Mouse (Mus musculus) adrenal gland, postnatal 25 days (tissue): Measurements from ENCODE around the gene Skiv2l. TPM values are rescaled to one million over a fixed set of nuclear protein-coding genes. Genes with fewer than 3 reads are reported as not detected.

Experiments
- DNase-seq: peaks from one replicate; pipeline ENCODE4 v3.0.0; 2021; ENCODE audit warnings: mixed read lengths
- long read RNA-seq: library from polyadenylated mRNA; stranded (forward); transcript quantifications from one replicate; pipeline ENCODE4 v2.0.0, GENCODE M21; 2021
- total RNA-seq: library from RNA; stranded (reverse); gene quantifications from 2 replicates; pipeline ENCODE4 v1.2.3, GENCODE M21; 2021

The Skiv2l gene
- 69.2 and 79.3 TPM in 2 replicates for total RNA-seq
- long read RNA-seq, transcript Skiv2l-201 (28 exons, 3,951 nt): major isoform, 36 of 131 reads
- long read RNA-seq, partial matches to known transcripts: 64 of 131 reads
- long read RNA-seq, other reads (novel, unspliced or antisense): 27 of 131 reads

- DNase-seq: peak; percentile 98
Observed at GRCm38 (mm10) chr17:34849722-34850516, at the start of gene Skiv2l, which contains the start of gene Nelfe. TSS of gene Skiv2l (minus strand) at chr17:34850210. TSS of gene Nelfe (plus strand) at chr17:34850391.

DNA sequence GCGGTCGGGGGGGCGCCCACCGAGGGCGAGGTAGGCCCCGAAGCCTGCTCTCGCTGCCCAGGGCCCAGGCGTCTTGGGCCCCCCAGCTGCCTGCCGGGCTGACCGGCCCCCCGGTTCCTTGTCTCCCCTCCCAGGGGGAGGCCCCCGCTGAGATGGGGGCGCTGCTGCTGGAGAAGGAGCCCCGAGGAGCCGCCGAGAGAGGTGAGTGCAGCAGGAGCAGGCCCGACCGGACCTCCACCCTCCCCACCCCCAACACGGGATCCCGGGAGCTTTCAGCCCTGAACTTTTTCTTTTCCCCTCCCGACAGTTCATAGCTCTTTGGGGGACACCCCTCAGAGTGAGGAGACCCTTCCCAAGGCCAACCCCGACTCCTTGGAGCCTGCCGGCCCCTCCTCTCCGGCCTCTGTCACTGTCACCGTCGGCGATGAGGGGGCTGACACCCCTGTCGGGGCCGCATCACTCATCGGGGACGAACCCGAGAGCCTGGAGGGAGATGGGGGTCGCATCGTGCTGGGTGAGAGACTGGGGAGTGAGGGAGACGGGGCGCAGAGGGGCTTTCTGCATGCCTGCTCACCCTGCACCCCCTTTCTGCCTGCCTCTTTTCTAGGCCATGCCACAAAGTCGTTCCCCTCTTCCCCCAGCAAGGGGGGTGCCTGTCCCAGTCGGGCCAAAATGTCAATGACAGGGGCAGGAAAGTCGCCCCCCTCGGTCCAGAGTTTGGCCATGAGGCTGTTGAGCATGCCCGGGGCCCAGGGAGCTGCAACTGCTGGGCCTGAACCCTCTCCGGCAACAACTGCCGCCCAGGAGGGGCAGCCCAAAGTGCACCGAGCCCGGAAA lies 49.3 kb upstream of the Skiv2l start:
- DNase-seq: peak; percentile 46

GRCm38 (mm10) chr17:34898706-34899052 lies 48.7 kb upstream of the Skiv2l start:
- peak; percentile 47 for DNase-seq

- DNase-seq: peak; percentile 87
Observed at GRCm38 (mm10) chr17:34898160-34898586, 48.2 kb upstream of the Skiv2l start, which contains the start of the genes C2 and Ehmt2. TSS of gene C2 (minus strand) at chr17:34898265. TSS of gene Ehmt2 (plus strand) at chr17:34898469.

DNA sequence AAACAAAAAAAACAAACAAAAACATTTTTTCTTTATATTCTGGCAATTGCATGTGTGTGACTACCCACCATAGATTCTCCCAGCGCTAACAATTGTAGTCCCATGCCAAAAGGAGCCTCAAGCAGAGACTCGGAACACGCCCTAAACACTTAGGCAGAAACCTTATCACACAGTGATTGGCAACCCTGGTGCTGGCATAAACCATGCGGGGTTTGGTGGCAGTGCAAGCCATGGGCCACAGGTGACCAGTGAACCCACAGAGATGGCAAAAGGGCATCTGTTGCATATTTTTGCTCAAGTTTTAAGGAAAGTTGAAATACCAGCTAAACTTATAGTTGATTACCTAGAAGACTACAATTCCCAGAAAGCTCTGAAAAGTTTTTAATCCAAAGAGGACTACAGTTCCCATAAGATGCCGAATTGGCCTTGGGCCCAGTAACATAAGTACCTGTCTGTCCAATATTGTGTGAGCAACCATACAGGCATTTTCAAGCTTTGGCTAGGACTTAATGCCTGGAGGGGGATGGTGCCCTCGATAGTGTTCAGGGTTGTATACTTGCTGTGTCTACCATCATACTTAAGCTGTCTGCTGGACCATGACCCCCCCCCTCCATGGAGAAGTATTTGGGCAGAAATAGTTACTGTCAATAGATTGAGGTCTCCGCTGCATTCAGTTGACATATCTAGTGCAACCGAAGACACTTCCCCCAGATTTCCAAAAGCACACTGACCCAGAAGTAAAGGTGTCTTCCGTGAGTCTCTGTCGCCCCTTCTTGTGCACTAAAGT lies 47.6 kb upstream of the Skiv2l start:
- DNase-seq: no peak

GRCm38 (mm10) chr17:34896366-34896765 lies 46.4 kb upstream of the Skiv2l start:
- no peak for DNase-seq

DNA sequence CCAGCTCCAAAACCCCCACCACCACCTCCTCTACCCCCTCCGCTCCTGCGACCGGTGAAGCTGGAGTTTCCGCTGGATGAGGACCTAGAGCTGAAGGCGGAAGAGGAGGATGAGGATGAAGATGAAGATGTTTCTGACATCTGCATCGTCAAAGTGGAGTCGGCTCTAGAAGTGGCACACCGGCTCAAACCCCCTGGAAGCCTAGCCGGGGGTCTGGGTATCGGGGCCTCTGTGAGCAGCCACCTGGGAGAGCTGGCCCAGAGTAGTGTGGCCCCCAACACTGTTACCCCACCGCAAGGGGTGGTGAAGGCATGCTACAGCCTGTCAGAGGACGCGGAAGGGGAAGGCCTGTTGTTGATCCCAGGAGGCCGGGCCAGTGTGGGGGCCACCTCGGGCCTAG lies 45.7 kb upstream of the Skiv2l start:
- DNase-seq: no peak

- DNase-seq: peak; percentile 78
Observed at GRCm38 (mm10) chr17:34894801-34895530, 45.0 kb upstream of the Skiv2l start.

GRCm38 (mm10) chr17:34894074-34894597 lies 44.1 kb upstream of the Skiv2l start:
- DNase-seq: peak; percentile 96

DNA sequence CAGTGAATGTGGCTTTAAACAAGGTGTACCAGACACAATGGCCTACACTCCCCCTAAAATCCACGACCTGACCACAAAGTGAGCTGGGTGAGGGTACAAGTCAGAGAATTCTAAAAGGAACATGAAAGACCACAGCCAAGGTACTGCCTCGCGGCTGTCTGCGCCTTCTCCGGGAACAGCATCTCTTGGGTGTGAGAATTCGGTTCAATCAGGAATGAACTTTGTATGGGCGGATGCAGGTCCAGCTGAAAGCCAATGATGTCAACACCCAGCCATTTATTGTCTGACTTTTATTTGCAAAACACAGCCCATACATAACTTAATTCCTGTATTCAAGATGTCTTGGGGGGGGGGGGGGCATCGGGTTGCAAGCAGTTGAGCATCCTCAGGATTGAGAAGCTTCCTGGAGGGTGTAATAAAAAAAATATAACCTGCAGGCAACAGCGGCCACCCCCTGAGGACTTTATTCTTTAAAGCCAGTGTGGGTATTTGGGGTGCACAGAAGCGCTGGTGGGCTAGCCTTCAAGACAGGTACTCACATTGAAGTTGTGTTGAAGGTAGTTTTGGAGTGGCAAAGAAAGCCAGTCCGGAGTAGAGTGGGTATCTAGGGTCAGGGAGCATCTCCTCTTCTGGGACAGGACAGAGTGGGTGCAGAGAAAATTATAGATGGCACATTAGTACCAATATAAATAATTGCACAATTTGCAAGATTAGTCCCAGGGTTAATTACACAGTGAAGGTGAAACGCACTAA lies 43.2 kb upstream of the Skiv2l start:
- DNase-seq: no peak

- DNase-seq: no peak
Observed at GRCm38 (mm10) chr17:34891377-34891776, 41.4 kb upstream of the Skiv2l start.

DNA sequence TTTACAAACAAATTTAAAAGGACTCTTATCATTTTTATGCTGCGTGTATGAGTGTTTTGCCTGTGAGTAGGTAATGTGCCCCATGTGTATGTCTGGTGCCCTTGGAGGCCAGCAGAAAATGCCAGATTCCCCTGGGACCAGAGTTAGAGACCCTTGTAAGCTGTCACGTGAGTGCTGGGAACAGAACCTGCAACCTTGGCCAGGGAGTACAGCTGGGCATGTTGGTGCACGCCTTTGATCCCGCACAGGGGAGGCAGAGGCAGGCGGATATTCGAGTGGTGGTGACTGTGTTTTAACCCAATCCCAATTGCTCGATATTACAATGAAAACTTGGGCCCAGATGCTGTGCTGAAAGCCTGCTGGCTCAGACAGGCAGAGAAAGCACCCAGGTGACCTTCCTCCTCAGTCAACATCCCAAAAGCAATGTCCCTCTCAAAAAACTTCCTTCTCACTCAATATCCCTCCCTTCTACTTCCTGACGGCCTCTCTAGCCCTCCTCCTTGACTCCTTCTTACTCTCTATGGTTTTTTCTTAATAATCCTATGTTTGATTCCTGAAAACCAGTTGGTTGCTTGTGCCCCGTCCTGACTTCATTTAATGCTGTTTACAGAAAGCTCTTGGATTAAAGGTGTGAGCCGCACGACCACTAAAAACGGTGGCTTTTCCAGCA lies 40.2 kb upstream of the Skiv2l start:
- no peak for DNase-seq

GRCm38 (mm10) chr17:34887942-34888341 lies 37.9 kb upstream of the Skiv2l start:
- DNase-seq: no peak

DNA sequence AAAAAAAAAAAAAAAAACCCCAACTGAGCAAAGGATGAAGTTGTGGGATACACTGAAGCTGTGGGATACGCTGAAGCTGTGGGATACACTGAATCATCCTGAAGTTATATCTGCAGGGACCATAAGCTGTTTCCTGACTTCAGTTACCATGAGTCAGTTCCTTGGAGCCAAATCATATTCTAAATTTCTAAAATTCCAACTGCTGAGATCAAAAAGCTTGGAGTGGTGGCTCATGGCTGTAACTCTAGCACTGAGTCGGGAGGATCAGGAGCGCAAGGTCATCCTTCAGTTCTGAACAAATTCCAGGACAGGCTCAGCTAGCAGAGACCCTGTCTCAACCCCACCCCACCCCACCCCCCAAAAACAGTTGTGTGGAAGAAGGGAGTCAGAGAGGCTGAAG lies 35.6 kb upstream of the Skiv2l start:
- DNase-seq: no peak

- no peak for DNase-seq
Observed at GRCm38 (mm10) chr17:34884704-34885103, 34.7 kb upstream of the Skiv2l start.

- DNase-seq: no peak
Observed at GRCm38 (mm10) chr17:34883332-34883731, 33.3 kb upstream of the Skiv2l start.

DNA sequence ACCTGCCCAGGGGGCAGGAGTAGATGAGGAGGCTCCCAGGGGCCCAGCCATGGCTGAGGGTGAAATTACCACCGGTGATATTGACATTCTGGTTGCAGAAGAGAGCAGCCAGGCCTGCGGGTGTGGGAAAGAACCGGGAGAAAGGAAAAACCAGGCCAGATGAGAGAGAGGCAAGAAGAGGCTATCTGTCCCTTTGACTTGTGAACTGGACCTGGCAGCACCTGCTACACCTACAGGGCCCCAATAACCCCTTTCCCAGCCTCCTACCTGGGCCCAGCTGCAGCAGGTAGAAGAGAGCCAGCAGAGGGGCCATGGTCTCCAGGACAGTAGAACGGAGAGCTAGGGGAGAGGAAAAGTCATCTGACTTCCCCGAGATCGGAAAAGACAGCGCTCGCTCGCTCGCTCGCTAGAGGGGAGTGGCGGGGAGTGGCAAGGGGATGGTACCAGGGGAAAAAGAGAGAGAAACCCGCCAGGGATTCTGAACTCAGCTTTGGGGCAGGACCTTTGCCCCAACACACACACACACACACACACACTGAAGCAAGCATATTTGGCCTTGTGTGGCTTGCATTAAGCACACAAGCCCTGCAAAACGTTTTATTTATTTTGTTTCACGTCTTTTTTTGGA lies 31.8 kb upstream of the Skiv2l start, which contains the start of gene Gm20547:
Gene Gm20547 (minus strand): TSS at position 360 of the 628 bp plus-strand sequence.
- DNase-seq: no peak

GRCm38 (mm10) chr17:34881166-34881565 lies 31.2 kb upstream of the Skiv2l start:
- DNase-seq: no peak

DNA sequence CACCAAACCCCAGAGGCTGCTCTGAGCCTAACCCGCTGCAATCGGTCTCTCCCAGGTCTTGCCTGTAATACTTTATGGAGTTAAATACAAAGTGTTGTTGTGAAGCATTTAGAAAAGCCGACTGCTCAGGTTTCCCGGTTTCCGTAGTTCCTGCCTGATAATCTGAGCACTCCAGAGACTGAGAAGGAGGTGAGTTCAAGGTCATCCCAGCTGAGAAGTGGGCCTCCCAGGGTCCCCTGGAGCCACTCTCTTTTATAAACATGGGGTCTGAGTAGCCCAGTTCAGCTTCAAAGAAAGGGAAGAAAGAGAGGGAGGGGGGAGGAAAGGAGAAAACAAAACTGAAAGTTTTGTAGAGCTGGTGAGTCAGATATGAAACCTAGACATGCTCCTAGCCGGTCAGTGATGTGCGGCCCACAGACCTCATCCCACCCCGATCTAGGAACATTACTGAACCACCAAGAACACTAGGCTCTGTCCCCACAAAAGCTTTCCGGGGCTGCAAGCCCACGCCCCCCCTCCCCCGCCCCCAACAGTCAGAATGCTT lies 29.4 kb upstream of the Skiv2l start, which contains the start of gene Zbtb12:
Gene Zbtb12 (plus strand): TSS at position 148 of the 544 bp plus-strand sequence.
- no peak for DNase-seq
